Mouse (Mus musculus): Measurements from ENCODE around the gene Ttc7. TPM values are rescaled to one million over a fixed set of nuclear protein-coding genes. Genes with fewer than 3 reads are reported as not detected.
"Not testable (repeated sequence)": the region's sequence is repeated elsewhere in the genome, so short reads cannot be mapped to it uniquely, and the experiment has no call there.

The Ttc7 gene
- polyA plus RNA-seq, 1 experiment from 2014 or later: 3.4 TPM

GRCm38 (mm10) chr17:87295738-87296137 lies 13.1 kb downstream of the Ttc7 start:
- WGBS: 81% methylated on average over 7 of the region's 7 CpGs
- no peak for ATAC-seq

DNA sequence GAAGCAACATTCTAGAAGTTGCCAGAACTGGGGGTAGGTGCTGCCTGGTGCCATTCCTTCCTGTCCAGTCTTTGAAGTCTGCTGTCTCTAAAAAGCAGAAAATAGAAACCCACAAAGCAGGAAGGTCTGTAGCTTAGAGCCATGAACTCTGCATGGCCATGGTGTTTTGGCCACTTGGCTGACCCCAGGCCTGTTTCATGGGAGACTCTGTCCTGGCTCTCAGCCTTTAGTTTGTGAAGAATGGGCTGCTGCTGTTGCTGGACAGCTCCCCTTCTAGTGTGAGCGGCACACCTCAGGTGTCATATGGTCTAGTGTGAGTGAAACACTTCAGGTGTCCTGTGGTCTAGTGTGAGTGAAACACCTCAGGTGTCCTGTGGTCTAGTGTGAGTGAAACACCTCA lies 14.0 kb downstream of the Ttc7 start:
- not testable (repeated sequence) for H3K27ac ChIP-seq (ENCODE audit: low read length); H3K36me3 ChIP-seq (ENCODE audit: control insufficient read depth, insufficient read depth); H3K4me2 ChIP-seq (ENCODE audit: low read length); H3K27me3 ChIP-seq (replicated peaks; ENCODE audit: control insufficient read depth, insufficient read depth, low read length); H3K9ac ChIP-seq (replicated peaks; ENCODE audit: low read depth, low read length); ATAC-seq; H3K4me3 ChIP-seq (replicated peaks; ENCODE audit: low read length); H3K4me1 ChIP-seq (replicated peaks; ENCODE audit: control insufficient read depth, insufficient read depth, low read length); H3K9me3 ChIP-seq (ENCODE audit: control insufficient read depth, low read length)
- WGBS: 96% methylated on average over 1 of the region's 1 CpGs

More at GRCm38 (mm10) chr17:87295738-87296137, 13.1 kb downstream of the Ttc7 start:
- H3K4me3 ChIP-seq (replicated peaks; ENCODE audit: low read length): no peak overlapping the region
- no peak overlapping the region for H3K9ac ChIP-seq (replicated peaks; ENCODE audit: low read depth, low read length)
- H3K27me3 ChIP-seq (replicated peaks; ENCODE audit: control insufficient read depth, insufficient read depth, low read length): no peaks in the 10 kb centered on the region
- H3K36me3 ChIP-seq (ENCODE audit: control insufficient read depth, insufficient read depth): no peaks in the 10 kb centered on the region
- no peak overlapping the region for H3K4me2 ChIP-seq (ENCODE audit: low read length)
- no peak overlapping the region for H3K27ac ChIP-seq (ENCODE audit: low read length)
- no peaks in the 10 kb centered on the region for H3K4me1 ChIP-seq (replicated peaks; ENCODE audit: control insufficient read depth, insufficient read depth, low read length)
- no peaks in the 10 kb centered on the region for H3K9me3 ChIP-seq (ENCODE audit: control insufficient read depth, low read length)

- no peaks in the 10 kb centered on the region for H3K4me1 ChIP-seq (replicated peaks; ENCODE audit: control insufficient read depth, insufficient read depth, low read length)
- no peaks in the 10 kb centered on the region for H3K36me3 ChIP-seq (ENCODE audit: control insufficient read depth, insufficient read depth)
- no peak overlapping the region for H3K27ac ChIP-seq (ENCODE audit: low read length)
- no peak overlapping the region for H3K4me2 ChIP-seq (ENCODE audit: low read length)
- no peak for ATAC-seq
- no peaks in the 10 kb centered on the region for H3K27me3 ChIP-seq (replicated peaks; ENCODE audit: control insufficient read depth, insufficient read depth, low read length)
- no peaks in the 10 kb centered on the region for H3K9me3 ChIP-seq (ENCODE audit: control insufficient read depth, low read length)
- no peak overlapping the region for H3K9ac ChIP-seq (replicated peaks; ENCODE audit: low read depth, low read length)
- H3K4me3 ChIP-seq (replicated peaks; ENCODE audit: low read length): no peak overlapping the region
- WGBS: 83% methylated on average over 6 of the region's 6 CpGs
These were observed 16.3 kb downstream of the Ttc7 start for GRCm38 (mm10) chr17:87298944-87299343.

DNA sequence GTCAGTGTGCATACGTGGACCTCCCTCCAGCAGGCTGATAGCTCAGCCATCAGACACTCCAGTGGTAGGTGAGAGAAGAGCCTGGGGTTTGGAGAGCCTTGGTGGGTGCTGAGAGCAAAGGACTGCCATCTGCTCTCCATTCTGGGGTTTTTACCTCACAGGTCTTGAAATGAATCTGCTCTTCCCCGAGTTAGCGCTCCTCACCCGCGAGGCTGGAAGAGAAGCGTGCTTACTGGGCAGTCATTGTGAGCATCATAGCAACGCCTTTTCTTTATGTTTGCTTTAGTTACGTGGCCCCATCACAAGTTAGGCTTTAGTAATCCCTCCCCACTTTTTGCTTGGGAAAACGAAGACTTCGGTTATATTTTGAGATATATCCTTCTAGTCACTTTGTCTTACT lies 17.7 kb downstream of the Ttc7 start:
- H3K4me3 ChIP-seq (replicated peaks; ENCODE audit: low read length): no peak overlapping the region

DNA sequence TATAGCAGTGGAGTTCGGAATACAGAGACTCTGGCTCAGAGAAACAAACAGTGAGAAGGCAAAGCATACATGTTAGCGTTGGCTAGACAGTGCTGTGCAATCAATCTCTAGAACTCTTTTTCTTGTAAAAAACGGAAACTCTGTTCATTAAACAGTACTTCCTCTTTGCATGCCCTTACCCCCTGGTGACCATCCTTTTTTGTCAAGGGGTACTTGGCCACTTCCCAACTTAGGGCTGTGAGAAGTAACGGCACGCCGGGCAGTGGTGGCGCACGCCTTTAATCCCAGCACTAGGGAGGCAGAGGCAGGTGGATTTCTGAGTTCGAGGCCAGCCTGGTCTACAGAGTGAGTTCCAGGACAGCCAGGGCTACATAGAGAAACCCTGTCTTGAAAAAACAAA lies 18.9 kb downstream of the Ttc7 start:
- WGBS: 88% methylated on average over 9 of the region's 9 CpGs
- not testable (repeated sequence) for H3K36me3 ChIP-seq (ENCODE audit: control insufficient read depth, insufficient read depth); H3K4me3 ChIP-seq (replicated peaks; ENCODE audit: low read length); H3K9me3 ChIP-seq (ENCODE audit: control insufficient read depth, low read length); H3K27ac ChIP-seq (ENCODE audit: low read length); ATAC-seq; H3K4me2 ChIP-seq (ENCODE audit: low read length); H3K4me1 ChIP-seq (replicated peaks; ENCODE audit: control insufficient read depth, insufficient read depth, low read length); H3K9ac ChIP-seq (replicated peaks; ENCODE audit: low read depth, low read length); H3K27me3 ChIP-seq (replicated peaks; ENCODE audit: control insufficient read depth, insufficient read depth, low read length)

More for the DNA sequence above, 17.7 kb downstream of the Ttc7 start:
- Histone ChIP-seq H3K27ac (ENCODE audit: low read length) (no peak overlapping the region), H3K9ac (replicated peaks; ENCODE audit: low read depth, low read length) (no peak overlapping the region), H3K4me2 (ENCODE audit: low read length) (no peak overlapping the region), H3K9me3 (ENCODE audit: control insufficient read depth, low read length) (no peaks in the 10 kb centered on the region), H3K27me3 (replicated peaks; ENCODE audit: control insufficient read depth, insufficient read depth, low read length) (no peaks in the 10 kb centered on the region), H3K36me3 (ENCODE audit: control insufficient read depth, insufficient read depth) (no peaks in the 10 kb centered on the region), H3K4me1 (replicated peaks; ENCODE audit: control insufficient read depth, insufficient read depth, low read length) (no peaks in the 10 kb centered on the region)
- no peak for ATAC-seq
- 84% methylated on average over 10 of the region's 10 CpGs for WGBS

DNA sequence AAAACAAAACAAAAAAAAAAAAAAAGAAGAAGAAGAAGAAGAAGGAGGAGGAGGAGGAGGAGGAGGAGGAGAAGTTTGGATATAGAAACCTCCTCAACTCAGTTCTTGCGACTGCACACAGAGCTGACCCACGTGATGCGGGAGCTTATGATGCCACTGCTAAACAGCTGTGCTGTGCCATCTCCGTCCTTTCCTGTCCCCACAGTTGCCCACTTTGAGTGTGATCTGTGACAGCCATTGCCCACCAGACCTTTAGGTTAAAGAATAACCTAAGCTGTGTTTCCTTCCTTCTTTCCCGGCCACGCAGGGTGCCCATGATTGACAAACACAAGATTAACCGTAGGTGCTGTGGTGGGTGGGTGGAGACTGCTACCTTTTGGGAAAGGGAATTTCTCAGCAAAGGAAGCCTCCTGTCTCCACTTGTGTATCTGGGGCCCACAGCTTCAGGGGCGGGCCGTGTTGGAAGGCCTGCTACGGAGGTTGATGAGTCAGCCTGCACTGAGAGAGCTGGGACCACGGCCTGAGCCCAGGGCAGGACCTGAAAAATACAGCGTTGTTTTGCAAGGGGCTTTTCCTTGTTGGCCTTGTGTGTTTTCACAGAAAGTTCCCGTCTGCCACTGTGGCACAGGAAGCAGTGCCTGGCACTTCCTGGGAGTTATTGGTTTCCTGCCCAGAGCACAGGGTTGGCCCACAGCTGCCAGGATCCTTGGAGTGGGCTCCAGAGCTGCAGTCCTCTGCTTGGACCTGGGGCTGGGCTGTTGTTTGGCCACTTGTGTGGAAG lies 19.5 kb downstream of the Ttc7 start:
- Histone ChIP-seq H3K4me1 (replicated peaks; ENCODE audit: control insufficient read depth, insufficient read depth, low read length) (no peaks in the 10 kb centered on the region), H3K4me3 (replicated peaks; ENCODE audit: low read length) (no peak overlapping the region), H3K36me3 (ENCODE audit: control insufficient read depth, insufficient read depth) (no peaks in the 10 kb centered on the region), H3K27me3 (replicated peaks; ENCODE audit: control insufficient read depth, insufficient read depth, low read length) (no peaks in the 10 kb centered on the region), H3K9ac (replicated peaks; ENCODE audit: low read depth, low read length) (no peak overlapping the region), H3K9me3 (ENCODE audit: control insufficient read depth, low read length) (no peaks in the 10 kb centered on the region), H3K4me2 (ENCODE audit: low read length) (no peak overlapping the region), H3K27ac (ENCODE audit: low read length) (no peak overlapping the region)
- ATAC-seq: no peak
- 90% methylated on average over 13 of the region's 13 CpGs for WGBS

DNA sequence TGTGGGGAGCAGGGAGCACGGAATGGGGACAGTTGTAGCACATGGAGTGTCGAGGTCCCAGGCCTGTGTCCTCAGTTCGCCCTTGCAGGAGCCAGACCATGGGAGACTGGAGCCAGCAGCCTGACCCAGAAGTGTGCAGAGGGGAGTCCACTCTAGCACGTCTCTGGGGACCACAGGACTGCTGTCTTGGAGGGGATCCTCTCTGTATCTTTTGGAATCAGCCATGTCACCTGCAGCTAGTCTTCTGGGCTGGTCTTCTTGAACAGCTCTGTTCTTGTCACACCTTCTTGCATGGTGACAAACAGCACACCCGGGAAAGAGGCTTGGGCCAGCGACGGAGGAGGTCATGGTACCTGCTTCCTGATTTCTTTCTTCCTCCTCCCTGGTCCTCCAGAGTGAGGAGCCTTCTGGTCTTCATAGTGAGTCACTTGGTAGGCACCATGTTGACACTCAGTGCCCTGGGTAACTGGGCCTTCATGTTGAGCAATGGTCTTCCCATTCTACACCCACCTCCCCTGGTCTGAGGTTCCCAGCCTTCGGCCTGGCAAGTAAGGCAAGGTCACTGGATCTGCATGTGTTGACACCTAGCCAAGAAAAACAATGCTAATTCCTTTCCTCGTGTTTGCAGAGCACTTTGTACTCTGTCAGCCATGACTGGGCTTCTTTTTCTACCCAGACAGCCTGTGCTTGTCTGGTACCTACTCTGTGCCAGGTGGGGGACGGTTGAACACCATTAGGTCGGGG lies 21.6 kb downstream of the Ttc7 start:
- Histone ChIP-seq H3K27ac (ENCODE audit: low read length) (no peak overlapping the region), H3K9ac (replicated peaks; ENCODE audit: low read depth, low read length) (no peak overlapping the region), H3K4me1 (replicated peaks; ENCODE audit: control insufficient read depth, insufficient read depth, low read length) (no peaks in the 10 kb centered on the region), H3K9me3 (ENCODE audit: control insufficient read depth, low read length) (no peaks in the 10 kb centered on the region), H3K4me3 (replicated peaks; ENCODE audit: low read length) (no peak overlapping the region), H3K36me3 (ENCODE audit: control insufficient read depth, insufficient read depth) (no peaks in the 10 kb centered on the region), H3K4me2 (ENCODE audit: low read length) (no peak overlapping the region), H3K27me3 (replicated peaks; ENCODE audit: control insufficient read depth, insufficient read depth, low read length) (no peaks in the 10 kb centered on the region)
- ATAC-seq: no peak
- 81% methylated on average over 11 of the region's 11 CpGs for WGBS

DNA sequence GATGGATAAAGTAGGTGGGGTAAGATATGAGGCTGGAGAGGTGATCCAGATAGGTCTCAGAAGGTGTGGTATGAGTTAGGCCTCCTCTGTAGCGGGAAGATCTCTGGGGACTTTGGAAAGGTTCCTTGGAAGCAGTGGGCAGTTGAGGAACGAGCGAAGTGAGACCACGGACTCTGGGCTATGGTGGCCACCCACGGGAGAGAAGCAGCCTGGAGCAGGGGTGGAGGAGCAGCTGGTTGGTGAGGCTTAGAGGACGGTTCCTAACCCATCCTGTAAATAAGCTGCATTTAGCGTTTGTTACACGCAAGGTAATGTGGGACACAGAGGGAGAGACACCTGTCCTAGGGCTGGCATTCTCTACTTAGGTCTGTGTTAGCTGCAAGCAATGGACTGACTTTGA lies 22.4 kb downstream of the Ttc7 start:
- Histone ChIP-seq H3K9me3 (ENCODE audit: control insufficient read depth, low read length) (no peaks in the 10 kb centered on the region), H3K27ac (ENCODE audit: low read length) (no peak overlapping the region), H3K36me3 (ENCODE audit: control insufficient read depth, insufficient read depth) (no peaks in the 10 kb centered on the region), H3K27me3 (replicated peaks; ENCODE audit: control insufficient read depth, insufficient read depth, low read length) (no peaks in the 10 kb centered on the region), H3K9ac (replicated peaks; ENCODE audit: low read depth, low read length) (no peak overlapping the region), H3K4me1 (replicated peaks; ENCODE audit: control insufficient read depth, insufficient read depth, low read length) (no peaks in the 10 kb centered on the region), H3K4me3 (replicated peaks; ENCODE audit: low read length) (no peak overlapping the region), H3K4me2 (ENCODE audit: low read length) (no peak overlapping the region)
- WGBS: 88% methylated on average over 8 of the region's 8 CpGs
- ATAC-seq: no peak

DNA sequence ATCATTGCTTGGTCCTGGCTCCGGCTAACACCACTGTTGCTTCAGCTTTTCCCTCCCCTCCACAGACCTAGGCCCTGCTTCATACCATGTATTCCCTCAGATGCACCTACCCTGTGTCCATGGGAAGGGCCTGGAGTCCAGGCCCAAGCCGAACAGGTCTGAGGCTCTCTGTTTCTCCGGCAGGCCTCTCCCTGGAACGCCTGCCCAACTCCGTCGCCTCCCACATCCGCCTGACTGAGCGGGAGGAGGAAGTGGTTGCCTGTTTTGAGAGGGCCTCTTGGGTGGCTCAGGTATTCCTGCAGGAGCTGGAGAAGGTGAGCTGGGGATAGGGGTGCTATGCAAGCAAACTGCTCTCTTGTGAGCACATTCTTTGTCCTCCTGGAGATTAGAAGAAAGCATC lies 24.1 kb downstream of the Ttc7 start:
- no peak overlapping the region for H3K4me2 ChIP-seq (ENCODE audit: low read length)
- WGBS: 83% methylated on average over 8 of the region's 8 CpGs
- H3K4me1 ChIP-seq (replicated peaks; ENCODE audit: control insufficient read depth, insufficient read depth, low read length): no peaks in the 10 kb centered on the region
- H3K9ac ChIP-seq (replicated peaks; ENCODE audit: low read depth, low read length): no peak overlapping the region
- no peaks in the 10 kb centered on the region for H3K27me3 ChIP-seq (replicated peaks; ENCODE audit: control insufficient read depth, insufficient read depth, low read length)
- no peak overlapping the region for H3K4me3 ChIP-seq (replicated peaks; ENCODE audit: low read length)
- ATAC-seq: no peak
- H3K36me3 ChIP-seq (ENCODE audit: control insufficient read depth, insufficient read depth): no peaks in the 10 kb centered on the region
- H3K27ac ChIP-seq (ENCODE audit: low read length): no peak overlapping the region
- no peaks in the 10 kb centered on the region for H3K9me3 ChIP-seq (ENCODE audit: control insufficient read depth, low read length)

Measured in forebrain, embryonic 16.5 days (tissue).